Mouse (Mus musculus) limb, embryonic 14.5 days (tissue): ENCODE measurements around the gene Itga3. TPM values are rescaled to one million over a fixed set of nuclear protein-coding genes. Genes with fewer than 3 reads are reported as not detected.
"Not testable (repeated sequence)": the region's sequence is repeated elsewhere in the genome, so short reads cannot be mapped to it uniquely, and the experiment has no call there.

Experiments used
- ATAC-seq: fragments of 200-750 bp; cut with Nextera tagmentation; 2 replicates; pipeline ENCODE4 v1.8.0; 2017; ENCODE audit warnings: low read depth, moderate number of reproducible peaks, moderate TSS enrichment; ENCODE audit not compliant: low FRiP score
- DNase-seq: peaks from one replicate; pipeline ENCODE4 v3.0.0-alpha.2; 2015; ENCODE audit warnings: low spot score
- H3K27ac ChIP-seq: fragments of 300-500 bp; sonication (generic); replicated peaks from 2 replicates; pipeline ENCODE4 v1.5.1; 2014; ENCODE audit warnings: low read depth, mild to moderate bottlenecking, low read length, moderate library complexity, mixed read lengths
- H3K27me3 ChIP-seq: fragments of 300-500 bp; sonication (generic); 2 replicates; pipeline ENCODE4 v1.6.1; 2014; ENCODE audit warnings: low read length, mixed read lengths; ENCODE audit not compliant: control insufficient read depth, insufficient read depth
- H3K36me3 ChIP-seq: fragments of 300-500 bp; sonication (generic); 2 replicates; pipeline ENCODE4 v1.6.1; 2014; ENCODE audit warnings: mild to moderate bottlenecking, low read length, moderate library complexity, mixed read lengths; ENCODE audit not compliant: control insufficient read depth, insufficient read depth
- H3K4me1 ChIP-seq: fragments of 300-500 bp; sonication (generic); 2 replicates; pipeline ENCODE4 v1.6.1; 2014; ENCODE audit warnings: antibody characterized with exemption, low read length, mixed read lengths; ENCODE audit not compliant: control insufficient read depth, insufficient read depth
- H3K4me2 ChIP-seq: fragments of 300-500 bp; sonication (generic); replicated peaks from 2 replicates; pipeline ENCODE4 v1.6.1; 2014; ENCODE audit warnings: low read depth, mild to moderate bottlenecking, low read length, moderate library complexity; ENCODE audit not compliant: severe bottlenecking
- H3K4me3 ChIP-seq: fragments of 300-500 bp; sonication (generic); replicated peaks from 2 replicates; pipeline ENCODE4 v1.5.1; 2014; ENCODE audit warnings: low read length
- H3K9ac ChIP-seq: fragments of 300-500 bp; sonication (generic); 2 replicates; pipeline ENCODE4 v1.6.1; 2014; ENCODE audit warnings: mild to moderate bottlenecking, low read depth, low read length, moderate library complexity; ENCODE audit not compliant: severe bottlenecking
- H3K9me3 ChIP-seq: fragments of 300-500 bp; sonication (generic); 2 replicates; pipeline ENCODE4 v1.6.1; 2016; ENCODE audit warnings: low read length; ENCODE audit not compliant: control insufficient read depth
- POLR2A ChIP-seq: fragments of 200-500 bp; IDR thresholded peaks from 2 replicates; pipeline ENCODE4 v1.8.0; 2012; ENCODE audit warnings: inconsistent platforms, mild to moderate bottlenecking, moderate library complexity, borderline replicate concordance; ENCODE audit not compliant: insufficient read depth, insufficient read length; ENCODE audit errors: extremely low read depth
- WGBS: fragments of 180-500 bp; shearing (Covaris S2); extraction: QIAGEN DNeasy Blood & Tissue Kit; methylation state at CpG from one replicate; pipeline ENCODE4 v1.1.7; 2014; 5-methylcytosine and 5-hydroxymethylcytosine counted together
- polyA plus RNA-seq, 2 experiments: library from polyadenylated mRNA; depleted of rRNA in 1 of 2; stranded (reverse) in 1 of 2; unstranded in 1 of 2; fragments of >200 nt; fragmentation: Nextera tagmentation in 1 of 2; extraction: Ambion mirVana in 1 of 2; gene quantifications; 2 replicates each; pipeline versions ENCODE4 v1.2.1 to v1.2.3; 2012 to 2014

Itga3 gene
- polyA plus RNA-seq, 2 experiments, result 8.6 to 12.7 TPM

GRCm38 (mm10) chr11:95011416-95011815 is 65.2 kb downstream of the Itga3 start:
- Histone ChIP-seq H3K9me3 (no peaks in the 10 kb centered on the region), H3K4me3 (peak overlapping the region; percentile 85), H3K4me1 (peaks cover 39% of the 10 kb centered on the region), H3K4me2 (peak overlapping the region; percentile 90), H3K27ac (no peak overlapping the region), H3K9ac (peak overlapping the region; percentile 36; the same call in 1 of the 2 replicates), H3K27me3 (no peaks in the 10 kb centered on the region), H3K36me3 (peaks cover 24% of the 10 kb centered on the region)
- DNase-seq (no peak), ATAC-seq (no peak)
- WGBS, result 44% methylated on average over 1 of the region's 1 CpGs
- no peak for TF ChIP-seq POLR2A

GRCm38 (mm10) chr11:95010841-95011403 is 65.7 kb downstream of the Itga3 start:
- H3K9me3 ChIP-seq, ATAC-seq, DNase-seq, H3K27me3 ChIP-seq: not testable (repeated sequence)
- H3K9ac ChIP-seq, result peak overlapping the region; percentile 90
- H3K4me3 ChIP-seq, result peak overlapping the region; percentile 85
- peak overlapping the region; percentile 92; the same call in 1 of the 2 replicates for H3K27ac ChIP-seq
- peak overlapping the region; percentile 90 for H3K4me2 ChIP-seq
- 9% methylated on average over 4 of the region's 4 CpGs for whole genome bisulfite sequencing
- peaks cover 21% of the 10 kb centered on the region for H3K36me3 ChIP-seq
- peaks cover 43% of the 10 kb centered on the region for H3K4me1 ChIP-seq

GRCm38 (mm10) chr11:95010141-95010739 is 66.4 kb downstream of the Itga3 start:
- Histone ChIP-seq H3K27ac (peak overlapping the region; percentile 92), H3K27me3 (no peaks in the 10 kb centered on the region), H3K4me3 (peak overlapping the region; percentile 85), H3K4me2 (peak overlapping the region; percentile 90), H3K4me1 (peaks cover 44% of the 10 kb centered on the region), H3K36me3 (peaks cover 21% of the 10 kb centered on the region), H3K9me3 (no peaks in the 10 kb centered on the region), H3K9ac (peak overlapping the region; percentile 90)
- DNase-seq (no peak), ATAC-seq (peak; percentile 35; the same call in 1 of the 2 replicates)
- no peak for TF ChIP-seq POLR2A
- under 1% methylated on average over 32 of the region's 40 CpGs for WGBS

- peak; percentile 80 for ATAC-seq
These were observed 67.0 kb downstream of the Itga3 start, which contains the start of gene Samd14 for GRCm38 (mm10) chr11:95009629-95010014. Gene Samd14 (plus strand): TSS chr11:95009879.

GRCm38 (mm10) chr11:95008661-95009628 is 67.7 kb downstream of the Itga3 start:
- H3K36me3 ChIP-seq, result peaks cover 22% of the 10 kb centered on the region
- peak overlapping the region; percentile 90 for H3K9ac ChIP-seq
- peaks cover 44% of the 10 kb centered on the region for H3K4me1 ChIP-seq
- peak overlapping the region; percentile 90 for H3K4me2 ChIP-seq
- H3K9me3 ChIP-seq, result no peaks in the 10 kb centered on the region
- peak; percentile 44 for ATAC-seq
- no peak for TF ChIP-seq POLR2A
- DNase-seq, result peak; percentile 47
- peak overlapping the region; percentile 92 for H3K27ac ChIP-seq
- no peaks in the 10 kb centered on the region for H3K27me3 ChIP-seq
- H3K4me3 ChIP-seq, result peak overlapping the region; percentile 85
- 29% methylated on average over 15 of the region's 15 CpGs for WGBS

More at GRCm38 (mm10) chr11:95009629-95010014, 67.0 kb downstream of the Itga3 start, which contains the start of gene Samd14:
- H3K36me3 ChIP-seq, result peaks cover 22% of the 10 kb centered on the region
- peak within 1 kb of the TSS; percentile 92 for H3K27ac ChIP-seq
- H3K4me2 ChIP-seq, result peak within 1 kb of the TSS; percentile 90
- peak; percentile 78 for DNase-seq
- TF ChIP-seq POLR2A, result peak; percentile 67; the same call in 1 of the 2 replicates
- H3K4me1 ChIP-seq, result peaks cover 44% of the 10 kb centered on the region
- peak within 1 kb of the TSS; percentile 85 for H3K4me3 ChIP-seq
- peak within 1 kb of the TSS; percentile 90 for H3K9ac ChIP-seq
- no peaks in the 10 kb centered on the region for H3K9me3 ChIP-seq
- 0% methylated on average over 17 of the region's 32 CpGs for WGBS
- H3K27me3 ChIP-seq, result no peaks in the 10 kb centered on the region
